Mouse (Mus musculus) kidney, postnatal 25 days (tissue): ENCODE results near the gene Brk1.

ENCODE experiments used
- DNase-seq, 2 experiments: peaks; one replicate each; pipeline ENCODE4 v3.0.0; 2021; ENCODE audit warnings: mixed read lengths in 2 of 2

Brk1 gene

DNA sequence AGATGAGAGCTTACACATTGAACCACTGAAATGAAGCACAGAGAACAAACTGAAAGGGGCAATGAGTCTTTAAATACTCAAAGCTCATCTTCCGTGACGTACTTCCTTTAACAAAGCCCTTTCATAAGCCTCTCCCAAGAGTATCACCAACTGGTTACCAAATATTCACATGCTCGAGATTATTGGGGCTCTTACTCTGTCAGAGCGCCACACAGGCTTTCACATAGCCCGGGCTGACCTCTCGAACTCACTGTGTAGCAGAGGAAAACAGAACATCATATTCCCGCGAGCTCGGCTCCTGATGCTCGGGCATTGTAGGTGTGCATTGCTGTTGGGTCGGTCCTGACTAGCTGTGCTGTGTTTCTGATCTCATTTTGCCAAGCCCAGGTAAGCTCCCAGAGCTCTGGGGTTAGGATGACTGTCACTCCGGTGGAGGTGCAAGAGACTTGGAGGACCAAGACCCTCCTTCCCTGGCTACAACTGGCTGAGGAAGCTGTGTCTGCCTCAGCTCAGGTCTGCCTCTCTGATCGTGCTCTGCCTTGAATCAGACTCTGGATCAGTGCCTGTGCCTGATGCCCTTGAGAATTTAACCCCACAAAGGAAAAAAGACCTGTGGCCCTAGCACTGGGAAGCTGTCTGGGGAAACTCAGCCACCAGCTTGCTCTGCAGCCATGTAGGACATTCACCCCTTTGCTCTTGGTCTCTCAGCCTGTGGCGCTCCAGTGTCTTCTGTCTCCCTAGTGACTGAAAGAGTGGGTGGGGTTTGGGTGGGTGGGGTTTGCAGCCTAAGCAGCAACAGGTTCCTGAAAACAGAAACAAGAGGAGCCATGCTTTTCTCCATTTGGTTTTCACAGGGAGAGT is 56.1 kb downstream of the Brk1 start:
- DNase-seq, result peak in 1 of 2 experiments; percentile 50

DNA sequence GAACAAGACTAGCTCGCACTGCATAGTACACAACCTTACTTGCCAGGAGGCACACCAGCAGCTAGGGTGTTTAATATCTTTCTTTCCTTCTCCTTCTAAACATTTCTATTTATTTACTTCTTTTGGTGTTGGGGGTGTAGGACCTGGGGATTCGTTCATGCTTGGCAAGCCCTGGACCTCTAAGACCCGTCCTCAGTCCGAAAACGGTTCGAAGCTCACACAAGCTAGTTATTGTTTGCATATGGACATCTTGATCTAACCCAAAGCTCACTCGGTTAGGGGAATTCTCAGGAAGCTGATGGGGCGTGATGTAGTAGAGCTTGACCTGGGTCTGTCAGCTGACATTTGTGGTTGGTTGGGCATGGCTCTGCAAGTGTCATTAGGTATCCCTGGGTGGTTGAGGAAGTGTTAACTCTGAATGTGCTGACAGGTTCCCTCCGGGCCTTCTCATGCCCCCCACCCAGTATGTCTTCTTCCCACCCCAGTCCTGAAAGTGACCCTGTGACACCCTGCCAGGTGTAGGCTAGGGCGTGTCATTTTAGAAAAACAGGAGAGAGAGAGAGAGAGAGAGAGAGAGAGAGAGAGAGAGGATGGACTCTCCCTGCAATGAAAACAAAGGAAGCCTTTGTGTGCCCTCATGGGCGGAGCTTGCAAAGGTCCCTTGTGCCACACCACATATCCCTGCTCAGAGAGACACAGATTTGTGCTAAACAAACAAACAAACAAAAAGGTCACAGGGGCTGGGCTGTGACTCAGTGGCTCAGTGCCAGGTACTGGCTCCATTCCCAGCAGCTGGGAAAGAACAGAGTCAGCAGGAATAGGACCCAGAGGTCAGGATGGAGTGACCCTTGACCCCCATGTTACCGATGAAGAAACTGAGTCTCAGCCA is 57.0 kb downstream of the Brk1 start:
- DNase-seq, result peak; percentile 90 to 94

DNA sequence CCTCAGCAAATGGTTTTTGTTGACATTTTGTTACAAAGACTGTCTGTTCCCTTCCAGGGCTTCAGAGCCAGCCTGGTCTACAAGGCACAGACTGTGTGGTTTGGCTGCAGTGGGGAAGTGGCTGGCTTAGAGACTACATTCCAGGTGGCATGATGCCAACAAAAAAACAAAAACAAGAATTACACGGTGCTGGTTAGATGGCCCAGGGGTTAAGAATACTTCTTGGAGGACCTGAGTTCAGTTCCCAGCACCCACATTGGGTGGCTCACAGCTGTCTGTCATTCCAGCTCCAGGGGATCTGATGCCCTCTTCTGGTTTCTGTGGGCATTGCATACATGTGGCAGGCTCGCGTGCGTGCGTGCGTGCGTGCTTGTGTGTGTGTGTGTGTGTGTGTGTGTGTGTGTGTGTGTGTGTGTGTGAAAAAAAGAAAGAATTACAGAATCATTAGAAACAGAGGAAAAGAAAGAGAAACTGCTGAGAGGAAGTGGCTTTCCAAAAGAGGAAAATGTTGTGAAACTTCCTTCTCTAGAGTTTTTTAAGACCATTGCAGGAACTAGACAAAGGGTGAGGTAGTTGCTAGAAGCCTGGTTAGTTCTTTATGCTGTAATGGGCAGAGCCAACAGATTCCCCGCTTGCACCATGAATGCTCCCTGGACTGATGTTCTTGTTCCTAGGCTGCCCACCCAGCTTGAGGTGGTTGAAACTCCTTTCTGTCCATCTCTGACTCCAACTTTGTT is 58.6 kb downstream of the Brk1 start:
- DNase-seq, result no peak

DNA sequence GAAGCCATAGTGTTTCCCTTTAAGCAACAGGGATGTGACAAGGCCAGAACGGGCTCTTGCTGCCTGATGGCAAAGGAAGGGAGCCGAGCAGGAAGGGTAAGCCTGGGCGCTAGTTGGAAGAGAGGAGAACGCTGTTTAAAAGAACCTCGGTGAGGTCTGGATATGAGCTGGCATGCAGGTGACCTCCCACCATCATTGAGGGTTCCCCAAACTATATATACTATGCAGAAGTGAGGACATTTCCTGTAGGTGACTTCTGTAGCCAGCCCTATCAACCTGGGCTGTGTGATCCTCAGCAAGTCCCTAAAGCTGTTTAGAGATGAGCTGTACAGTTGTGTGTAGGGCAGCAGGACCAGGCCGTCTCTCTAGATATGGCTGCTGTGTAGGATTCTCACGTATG is 59.7 kb downstream of the Brk1 start:
- DNase-seq, result no peak
